Mouse (Mus musculus): ENCODE results near the gene Ruvbl1.

GRCm38 (mm10) chr6:88522606-88523005 lies 57.4 kb downstream of the Ruvbl1 start:
- TF ChIP-seq TAL1 (IDR thresholded peaks at IDR 0.05; ENCODE audit: low read length) (no peak), GATA1 (IDR thresholded peaks at IDR 0.05; ENCODE audit: low read length) (no peak)

Data from erythroblast, embryonic 14.5 days (primary cell).